Mouse (Mus musculus): ENCODE data around the gene Gemin8.

Gemin8 gene

GRCm38 (mm10) chrX:166169892-166170799 is at the start of gene Gemin8:
Gemin8 (plus strand) TSS chrX:166170454.
- DNase-seq (ENCODE audit: low read depth, low spot score) = peak; percentile 96

- no peak for DNase-seq (ENCODE audit: low read depth, low spot score)
Measured at GRCm38 (mm10) chrX:166147158-166147846, 23.0 kb upstream of the Gemin8 start.

GRCm38 (mm10) chrX:166162773-166163172 is 7.5 kb upstream of the Gemin8 start:
- no peak for DNase-seq (ENCODE audit: low read depth, low spot score)

- peak; percentile 53 for DNase-seq (ENCODE audit: low read depth, low spot score)
Measured at GRCm38 (mm10) chrX:166167307-166167706, 2.9 kb upstream of the Gemin8 start.

- no peak for DNase-seq (ENCODE audit: low read depth, low spot score)
Measured at GRCm38 (mm10) chrX:166167923-166168322, 2.3 kb upstream of the Gemin8 start.

GRCm38 (mm10) chrX:166170800-166171738 is 815 bp downstream of the Gemin8 start:
- no peak for DNase-seq (ENCODE audit: low read depth, low spot score)

GRCm38 (mm10) chrX:166172041-166172440 is 1.8 kb downstream of the Gemin8 start:
- DNase-seq (ENCODE audit: low read depth, low spot score) = no peak

GRCm38 (mm10) chrX:166172661-166173060 is 2.4 kb downstream of the Gemin8 start:
- no peak for DNase-seq (ENCODE audit: low read depth, low spot score)

- DNase-seq (ENCODE audit: low read depth, low spot score) = peak; percentile 52
Measured at GRCm38 (mm10) chrX:166173796-166174195, 3.5 kb downstream of the Gemin8 start.

GRCm38 (mm10) chrX:166177929-166178328 is 7.7 kb downstream of the Gemin8 start:
- no peak for DNase-seq (ENCODE audit: low read depth, low spot score)

- DNase-seq (ENCODE audit: low read depth, low spot score) = no peak
Measured at GRCm38 (mm10) chrX:166183094-166183493, 12.8 kb downstream of the Gemin8 start.

- DNase-seq (ENCODE audit: low read depth, low spot score) = no peak
Measured at GRCm38 (mm10) chrX:166185327-166185913, 15.2 kb downstream of the Gemin8 start.

GRCm38 (mm10) chrX:166187803-166188202 is 17.5 kb downstream of the Gemin8 start:
- DNase-seq (ENCODE audit: low read depth, low spot score) = no peak

GRCm38 (mm10) chrX:166196327-166196726 is 26.1 kb downstream of the Gemin8 start:
- no peak for DNase-seq (ENCODE audit: low read depth, low spot score)

- DNase-seq (ENCODE audit: low read depth, low spot score) = no peak
Measured at GRCm38 (mm10) chrX:166198266-166198665, 28.0 kb downstream of the Gemin8 start.

- DNase-seq (ENCODE audit: low read depth, low spot score) = no peak
Measured at GRCm38 (mm10) chrX:166199812-166200211, 29.6 kb downstream of the Gemin8 start.

- no peak for DNase-seq (ENCODE audit: low read depth, low spot score)
Measured at GRCm38 (mm10) chrX:166214576-166214975, 44.3 kb downstream of the Gemin8 start.

GRCm38 (mm10) chrX:166216248-166216647 is 46.0 kb downstream of the Gemin8 start:
- no peak for DNase-seq (ENCODE audit: low read depth, low spot score)

- DNase-seq (ENCODE audit: low read depth, low spot score) = no peak
Measured at GRCm38 (mm10) chrX:166216720-166217119, 46.5 kb downstream of the Gemin8 start.

GRCm38 (mm10) chrX:166219331-166219730 is 49.1 kb downstream of the Gemin8 start:
- no peak for DNase-seq (ENCODE audit: low read depth, low spot score)

- DNase-seq (ENCODE audit: low read depth, low spot score) = no peak
Measured at GRCm38 (mm10) chrX:166226856-166227255, 56.6 kb downstream of the Gemin8 start.
